In the genomic region with DNA sequence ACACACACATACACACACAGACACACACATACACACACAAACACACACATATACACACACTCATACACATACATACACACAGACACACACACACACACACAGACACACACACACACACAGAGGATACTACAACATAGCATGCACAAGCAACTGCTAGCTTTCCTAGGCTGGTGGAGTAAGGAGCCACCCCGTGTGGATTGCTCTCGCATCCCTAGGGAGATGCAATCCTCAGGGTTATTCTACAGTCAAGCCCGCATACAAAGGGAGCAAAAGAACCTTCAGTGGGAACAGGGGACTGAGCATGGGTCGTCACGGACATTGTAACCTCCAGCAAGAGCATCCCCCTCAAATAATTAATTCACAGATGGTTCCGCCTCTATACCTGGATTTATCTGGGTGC, we compare ENCODE assay signal across 25 mouse cellular contexts.
DNase-seq lines count a peak whose midpoint lies in the region; ATAC-seq and TF ChIP-seq lines count a peak whose summit lies in the region.
"Had no signal": no experiment of that assay in that cellular context is flagged by ENCODE, and none has a peak within 500 bp of the region (broad histone marks: within the 10 kb centered on the region; RNA-seq: fewer than 3 reads in every experiment).

No protein-coding gene starts in this region.

- WGBS in forebrain, embryonic 16.5 days = 56% methylated on average over 6 of the region's 6 CpGs
- 54% methylated on average over 6 of the region's 6 CpGs for WGBS in forebrain, postnatal 0 days
- WGBS in hindbrain, embryonic 14.5 days = 51% methylated on average over 6 of the region's 6 CpGs
- 55% methylated on average over 6 of the region's 6 CpGs for WGBS in hindbrain, embryonic 16.5 days
- WGBS in neural tube, embryonic 14.5 days = 49% methylated on average over 6 of the region's 6 CpGs

- no peak overlapping the region for H3K4me3 ChIP-seq in forebrain, embryonic 16.5 days (replicated peaks; ENCODE audit: low read length)
- H3K4me3 ChIP-seq in forebrain, postnatal 0 days (ENCODE audit: low read depth, low read length) = no peak overlapping the region
- no peak overlapping the region for H3K4me3 ChIP-seq in hindbrain, embryonic 14.5 days (replicated peaks; ENCODE audit: low read length)
- no peak overlapping the region for H3K4me3 ChIP-seq in hindbrain, embryonic 16.5 days (ENCODE audit: low read length)
- no peak overlapping the region for H3K4me3 ChIP-seq in neural tube, embryonic 14.5 days (ENCODE audit: low read depth, low read length)
- H3K4me3 ChIP-seq: embryonic facial prominence, embryonic 10.5 days; embryonic facial prominence, embryonic 13.5 days; erythroblast, embryonic 14.5 days; forebrain, embryonic 13.5 days; heart, adult 2 months had no signal

- no peaks in the 10 kb centered on the region for H3K27me3 ChIP-seq in forebrain, embryonic 16.5 days (replicated peaks; ENCODE audit: control insufficient read depth, insufficient read depth, low read length)
- H3K27me3 ChIP-seq in forebrain, postnatal 0 days (ENCODE audit: insufficient read depth, low read length) = no peaks in the 10 kb centered on the region
- no peaks in the 10 kb centered on the region for H3K27me3 ChIP-seq in hindbrain, embryonic 14.5 days (ENCODE audit: control insufficient read depth, insufficient read depth, low read length)
- H3K27me3 ChIP-seq in hindbrain, embryonic 16.5 days (replicated peaks; ENCODE audit: control insufficient read depth, insufficient read depth, low read length) = no peaks in the 10 kb centered on the region
- no peaks in the 10 kb centered on the region for H3K27me3 ChIP-seq in neural tube, embryonic 14.5 days (ENCODE audit: control insufficient read depth, insufficient read depth, low read length)
- H3K27me3 ChIP-seq: CH12.LX; embryonic facial prominence, embryonic 13.5 days; forebrain, embryonic 13.5 days had no signal

- DNase-seq in forebrain, postnatal 0 days = no peak
- no peak for DNase-seq in hindbrain, embryonic 14.5 days (ENCODE audit: low spot score)
- no peak for DNase-seq in thymus, postnatal 0 days (ENCODE audit: low spot score)
- DNase-seq: adrenal gland, adult 2 months; adrenal gland, postnatal 14 days; B cell, adult 2 months; cerebellum, adult 11 months; cerebellum, adult 2 months; cerebellum, postnatal 10 days; cerebellum, postnatal 36 days; embryo, embryonic 11 days; gastrocnemius, postnatal 10 days; gastrocnemius, postnatal 36 days; heart, adult 2 months; kidney, adult 2 months had no signal

- H3K9ac ChIP-seq in forebrain, embryonic 16.5 days (replicated peaks; ENCODE audit: low read depth, low read length) = no peak overlapping the region
- no peak overlapping the region for H3K9ac ChIP-seq in forebrain, postnatal 0 days
- H3K9ac ChIP-seq in hindbrain, embryonic 14.5 days = no peak overlapping the region
- H3K9ac ChIP-seq in hindbrain, embryonic 16.5 days (ENCODE audit: low read depth, low read length) = no peak overlapping the region
- no peak overlapping the region for H3K9ac ChIP-seq in neural tube, embryonic 14.5 days (replicated peaks; ENCODE audit: low read depth, low read length)
- H3K9ac ChIP-seq: embryonic facial prominence, embryonic 13.5 days; forebrain, embryonic 13.5 days had no signal

- TF ChIP-seq CTCF in forebrain, postnatal 0 days (IDR thresholded peaks at IDR 0.05; ENCODE audit: low read depth) = no peak

- H3K4me2 ChIP-seq in forebrain, embryonic 16.5 days (ENCODE audit: low read length) = no peak overlapping the region
- H3K4me2 ChIP-seq in forebrain, postnatal 0 days (ENCODE audit: low read depth) = no peak overlapping the region
- H3K4me2 ChIP-seq in hindbrain, embryonic 14.5 days (replicated peaks) = no peak overlapping the region
- no peak overlapping the region for H3K4me2 ChIP-seq in hindbrain, embryonic 16.5 days (ENCODE audit: low read length)
- no peak overlapping the region for H3K4me2 ChIP-seq in neural tube, embryonic 14.5 days (ENCODE audit: low read depth, low read length)
- H3K4me2 ChIP-seq: embryonic facial prominence, embryonic 13.5 days; forebrain, embryonic 13.5 days; heart, embryonic 11.5 days had no signal

- no peaks in the 10 kb centered on the region for H3K9me3 ChIP-seq in forebrain, embryonic 16.5 days (ENCODE audit: control insufficient read depth, low read length)
- no peaks in the 10 kb centered on the region for H3K9me3 ChIP-seq in forebrain, postnatal 0 days (ENCODE audit: low read length)
- no peaks in the 10 kb centered on the region for H3K9me3 ChIP-seq in hindbrain, embryonic 14.5 days (ENCODE audit: control insufficient read depth, low read length)
- H3K9me3 ChIP-seq in hindbrain, embryonic 16.5 days (ENCODE audit: control insufficient read depth, low read length) = no peaks in the 10 kb centered on the region
- H3K9me3 ChIP-seq in neural tube, embryonic 14.5 days (ENCODE audit: control insufficient read depth, low read length) = no peaks in the 10 kb centered on the region
- H3K9me3 ChIP-seq: embryonic facial prominence, embryonic 10.5 days; embryonic facial prominence, embryonic 13.5 days; forebrain, embryonic 13.5 days had no signal

- H3K4me1 ChIP-seq in forebrain, embryonic 16.5 days (replicated peaks; ENCODE audit: control insufficient read depth, insufficient read depth, low read length) = no peaks in the 10 kb centered on the region; the same call in 1 of the 2 replicates
- no peaks in the 10 kb centered on the region for H3K4me1 ChIP-seq in forebrain, postnatal 0 days (ENCODE audit: insufficient read depth)
- no peaks in the 10 kb centered on the region for H3K4me1 ChIP-seq in hindbrain, embryonic 14.5 days (replicated peaks; ENCODE audit: control insufficient read depth, insufficient read depth, low read length)
- no peaks in the 10 kb centered on the region; the same call in 1 of the 2 replicates for H3K4me1 ChIP-seq in hindbrain, embryonic 16.5 days (ENCODE audit: control insufficient read depth, insufficient read depth, low read depth, low read length)
- peaks cover 8% of the 10 kb centered on the region; the same call in 1 of the 2 replicates for H3K4me1 ChIP-seq in neural tube, embryonic 14.5 days (ENCODE audit: control insufficient read depth, insufficient read depth, low read length)
- H3K4me1 ChIP-seq: embryonic facial prominence, embryonic 10.5 days; embryonic facial prominence, embryonic 13.5 days; forebrain, embryonic 13.5 days had no signal

- H3K27ac ChIP-seq in forebrain, embryonic 16.5 days (ENCODE audit: low read length) = no peak overlapping the region
- H3K27ac ChIP-seq in forebrain, postnatal 0 days (ENCODE audit: low read depth, low read length) = no peak overlapping the region
- peak overlapping the region; percentile 64; the same call in 1 of the 2 replicates for H3K27ac ChIP-seq in hindbrain, embryonic 14.5 days
- no peak overlapping the region for H3K27ac ChIP-seq in hindbrain, embryonic 16.5 days (ENCODE audit: low read depth, low read length)
- no peak overlapping the region for H3K27ac ChIP-seq in neural tube, embryonic 14.5 days (ENCODE audit: low read depth, low read length)
- H3K27ac ChIP-seq: embryonic facial prominence, embryonic 10.5 days; embryonic facial prominence, embryonic 13.5 days; forebrain, embryonic 13.5 days; heart, adult 2 months had no signal

- no peaks in the 10 kb centered on the region for H3K36me3 ChIP-seq in forebrain, embryonic 16.5 days (ENCODE audit: control insufficient read depth, insufficient read depth)
- no peaks in the 10 kb centered on the region for H3K36me3 ChIP-seq in forebrain, postnatal 0 days (ENCODE audit: insufficient read depth)
- no peaks in the 10 kb centered on the region for H3K36me3 ChIP-seq in hindbrain, embryonic 14.5 days (replicated peaks; ENCODE audit: control insufficient read depth, insufficient read depth)
- H3K36me3 ChIP-seq in hindbrain, embryonic 16.5 days (ENCODE audit: control insufficient read depth, insufficient read depth, low read length) = no peaks in the 10 kb centered on the region
- H3K36me3 ChIP-seq in neural tube, embryonic 14.5 days (ENCODE audit: control insufficient read depth, insufficient read depth, low read length) = no peaks in the 10 kb centered on the region
- H3K36me3 ChIP-seq: embryonic facial prominence, embryonic 10.5 days; embryonic facial prominence, embryonic 13.5 days had no signal

- 0 out of 2 replicates have a peak, but pooled peaks have one; percentile 28 for ATAC-seq in forebrain, embryonic 16.5 days
- no peak for ATAC-seq in forebrain, postnatal 0 days
- ATAC-seq in hindbrain, embryonic 14.5 days (ENCODE audit: low FRiP score) = no peak
- ATAC-seq in hindbrain, embryonic 16.5 days = no peak; the same call in 1 of the 2 replicates
- peak; percentile 72 for ATAC-seq in neural tube, embryonic 14.5 days (ENCODE audit: low read depth)
- ATAC-seq: forebrain, embryonic 13.5 days; intestine, postnatal 0 days had no signal

Comparison
In these comparisons a context has a peak if more than half of its experiments do, and no peak if none do; other contexts are left out.
1. ATAC-seq: peak in forebrain, embryonic 16.5 days (single experiment) and neural tube, embryonic 14.5 days (single experiment); none in forebrain, postnatal 0 days (single experiment), hindbrain, embryonic 14.5 days (single experiment) and hindbrain, embryonic 16.5 days (single experiment).